Mouse (Mus musculus) urinary bladder, adult 18-20 months (tissue): ENCODE data around the gene Cdk5rap1.
"Not testable (repeated sequence)": the region's sequence is repeated elsewhere in the genome, so short reads cannot be mapped to it uniquely, and the experiment has no call there.

Experiments used
- DNase-seq, 2 experiments: peaks; one replicate each; pipeline ENCODE4 v3.0.0; 2022; ENCODE audit warnings: low spot score in 2 of 2, mixed read lengths in 2 of 2

Gene Cdk5rap1

GRCm38 (mm10) chr2:154374807-154375601 is 2.2 kb upstream of the Cdk5rap1 start:
- DNase-seq: peak in 1 of 2 experiments; percentile 24

- no peak for DNase-seq
Measured at GRCm38 (mm10) chr2:154373961-154374632, 1.3 kb upstream of the Cdk5rap1 start.

- DNase-seq: peak; percentile 80 to 92
Measured at GRCm38 (mm10) chr2:154372151-154372829, 520 bp downstream of the Cdk5rap1 start.

DNA sequence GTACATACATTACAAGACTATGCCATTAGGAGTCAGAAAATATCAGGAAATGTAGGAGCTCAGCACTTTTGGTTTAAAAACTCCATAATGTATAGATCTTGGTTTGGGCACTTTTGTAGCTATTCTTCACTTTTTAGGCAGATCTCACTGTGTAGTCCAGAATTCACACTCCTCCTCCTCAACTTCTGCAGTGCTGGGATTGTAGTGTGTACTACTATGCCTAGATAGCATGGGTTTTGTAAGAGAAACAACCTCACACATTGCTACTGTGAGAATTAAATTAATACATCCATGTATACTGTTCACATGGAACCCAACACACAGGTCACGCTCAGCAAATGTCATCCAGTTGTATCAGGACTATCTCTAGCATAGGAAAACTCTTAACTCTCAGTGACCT is 5.3 kb downstream of the Cdk5rap1 start:
- DNase-seq: no peak

DNA sequence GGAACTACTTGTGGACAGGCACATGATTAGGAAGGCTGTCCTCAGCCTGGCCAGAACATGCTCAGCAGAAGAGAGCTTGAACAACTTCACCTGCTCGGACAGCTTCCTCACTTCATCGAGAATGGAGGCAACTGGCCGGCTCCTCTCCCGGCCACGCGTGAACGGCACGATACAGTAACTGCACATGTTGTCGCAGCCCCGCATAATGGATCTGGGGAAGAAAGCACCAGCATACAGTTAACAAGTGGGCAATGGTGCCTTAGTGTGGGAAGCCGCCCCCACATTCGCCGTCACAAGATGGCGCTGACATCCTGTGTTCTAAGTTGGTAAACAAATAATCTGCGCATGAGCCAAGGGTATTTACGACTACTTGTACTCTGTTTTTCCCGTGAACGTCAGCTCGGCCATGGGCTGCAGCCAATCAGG is 18.8 kb downstream of the Cdk5rap1 start:
- DNase-seq: not testable (repeated sequence)

DNA sequence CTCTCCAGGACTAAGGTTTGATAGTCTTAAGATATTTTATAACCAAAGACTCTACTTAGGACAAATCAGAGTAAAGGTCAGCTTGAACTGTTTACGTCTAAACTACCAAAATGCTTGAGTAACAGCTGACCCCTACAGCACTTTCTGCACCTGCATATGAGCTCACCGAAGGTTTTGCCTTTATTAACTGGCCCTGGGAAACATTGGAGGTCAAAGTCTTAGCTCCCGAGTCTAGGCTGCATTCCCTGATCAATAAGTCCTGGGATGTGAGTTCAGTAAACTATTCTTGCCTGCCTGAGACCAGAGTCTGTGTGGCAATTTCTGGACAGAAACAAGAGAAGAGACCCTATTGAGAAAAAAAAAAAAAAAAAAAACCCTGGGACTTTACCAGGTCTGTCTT is 24.7 kb downstream of the Cdk5rap1 start:
- DNase-seq: no peak

DNA sequence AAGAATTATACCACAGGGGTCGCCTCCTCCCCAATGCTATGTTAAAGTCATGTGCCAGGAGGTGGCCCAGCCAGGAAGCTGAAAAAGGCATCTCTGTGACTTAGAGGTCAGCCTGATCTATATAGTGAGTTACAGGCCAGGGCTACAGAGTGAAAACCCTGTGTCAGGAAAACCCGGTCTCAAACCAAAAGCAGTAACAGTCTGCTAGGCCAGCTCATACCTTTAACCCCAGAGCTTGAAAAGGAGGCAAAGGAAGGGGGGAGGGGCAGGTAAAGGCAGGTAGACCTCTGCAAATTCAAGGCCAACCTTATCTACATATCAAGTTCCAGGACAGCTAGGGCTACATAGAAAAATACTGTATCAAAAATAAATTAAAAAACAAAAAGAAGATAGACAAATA is 33.5 kb downstream of the Cdk5rap1 start:
- DNase-seq: no peak

DNA sequence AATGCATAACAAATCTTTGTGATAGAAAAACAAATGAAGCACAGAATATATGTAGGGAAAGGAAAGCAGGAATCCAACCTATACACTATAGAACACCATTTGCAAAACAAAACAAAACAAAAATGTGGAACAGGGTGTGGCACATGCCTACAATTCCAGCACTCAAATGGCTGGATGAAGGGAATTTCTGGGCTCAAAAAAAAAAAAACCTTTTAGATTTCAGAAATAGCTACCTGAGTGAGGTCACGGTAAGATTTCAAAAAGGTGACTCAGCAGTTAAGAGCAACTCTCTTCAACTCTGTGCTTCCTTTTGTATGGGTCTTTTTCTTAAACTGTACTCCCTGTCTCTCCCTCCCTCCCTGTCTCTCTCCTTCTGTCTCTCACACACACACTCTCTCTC is 34.6 kb downstream of the Cdk5rap1 start:
- no peak for DNase-seq

DNA sequence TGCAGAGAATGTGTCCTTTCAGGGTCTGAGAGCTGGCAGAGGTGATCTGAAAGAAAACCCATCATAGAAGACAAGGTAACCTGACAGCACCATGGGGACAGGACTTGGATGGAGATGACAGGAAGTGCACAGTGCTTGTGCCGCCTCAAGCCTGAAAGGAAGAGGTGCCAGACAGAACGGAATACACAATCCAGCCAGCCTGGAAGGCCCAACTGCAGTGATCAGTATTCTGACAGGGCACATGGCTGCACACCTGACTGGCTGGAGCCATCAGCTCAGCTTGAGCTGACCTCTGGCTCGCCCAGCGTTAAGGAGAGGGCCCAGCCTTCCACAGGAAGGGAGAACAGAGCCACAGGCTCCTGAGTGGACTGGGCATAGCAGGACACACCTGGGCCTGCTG is 37.2 kb downstream of the Cdk5rap1 start:
- no peak for DNase-seq

GRCm38 (mm10) chr2:154326852-154327251 is 46.0 kb downstream of the Cdk5rap1 start:
- no peak for DNase-seq

DNA sequence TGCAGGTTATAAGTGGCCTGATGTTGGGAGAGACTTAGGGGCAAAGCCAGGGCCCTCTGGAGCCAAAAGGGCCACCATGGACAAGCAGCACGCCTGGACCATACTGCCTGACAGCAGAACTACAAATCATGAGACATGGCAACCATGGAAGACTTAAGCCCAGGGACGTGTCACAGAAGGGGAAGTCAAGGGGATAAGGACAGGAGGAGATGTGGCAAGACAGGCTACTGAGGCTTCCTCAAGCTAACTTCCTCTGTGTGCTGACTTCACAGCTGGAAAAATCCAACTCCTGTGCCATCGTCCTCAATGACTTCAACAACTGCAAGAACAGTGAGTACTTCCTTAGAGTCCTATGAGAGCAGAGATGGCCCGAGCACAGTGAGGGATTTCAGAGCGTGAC is 59.0 kb downstream of the Cdk5rap1 start:
- not testable (repeated sequence) for DNase-seq

DNA sequence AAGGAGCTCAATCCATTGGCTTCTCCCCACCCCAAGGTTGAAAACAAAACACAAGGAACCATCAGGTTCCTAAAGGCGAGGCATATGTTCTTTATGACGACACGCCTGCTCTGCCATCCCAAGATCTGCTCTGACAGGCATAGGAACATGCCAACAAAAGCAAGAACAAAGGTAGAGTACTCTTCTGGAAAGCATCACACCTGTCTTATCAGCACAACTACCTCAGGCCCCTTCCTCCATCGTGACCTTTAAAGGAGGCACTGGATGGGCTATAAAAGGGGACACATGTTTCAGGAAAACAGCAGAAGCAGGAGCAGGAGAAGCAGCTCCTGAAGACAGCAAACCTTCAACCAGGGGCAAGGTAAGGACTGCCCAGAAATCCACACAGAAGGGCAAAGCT is 65.9 kb downstream of the Cdk5rap1 start, which contains the start of gene Bpifb9b:
Gene Bpifb9b, plus strand, starts transcription at position 301 of the 400 bp plus-strand sequence.
- DNase-seq: not testable (repeated sequence)

GRCm38 (mm10) chr2:154304604-154305003 is 68.2 kb downstream of the Cdk5rap1 start:
- DNase-seq: not testable (repeated sequence)

GRCm38 (mm10) chr2:154301763-154302162 is 71.0 kb downstream of the Cdk5rap1 start:
- no peak for DNase-seq

DNA sequence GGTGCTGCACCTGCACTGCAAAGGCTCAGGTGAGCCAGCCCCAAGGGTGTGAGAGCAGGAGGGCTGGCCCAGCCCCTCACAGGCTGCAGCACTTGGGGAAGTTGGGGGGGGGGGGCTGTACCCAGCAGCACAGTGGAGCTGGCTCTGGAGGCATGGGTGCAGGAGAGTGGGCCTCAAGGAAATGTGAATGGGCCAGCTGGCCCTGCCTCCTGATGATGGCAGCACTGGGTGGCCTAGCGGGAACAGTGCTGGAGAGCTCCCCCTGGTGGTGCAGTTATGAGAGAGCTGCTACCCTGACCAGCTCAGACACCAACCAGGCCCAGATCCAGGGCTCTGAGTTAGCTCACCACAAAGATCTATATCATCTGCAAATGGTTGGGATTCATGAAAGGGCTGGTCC is 72.3 kb downstream of the Cdk5rap1 start:
- peak in 1 of 2 experiments; percentile 16 for DNase-seq

- DNase-seq: peak in 1 of 2 experiments; percentile 18
Measured at GRCm38 (mm10) chr2:154294746-154295145, 78.1 kb downstream of the Cdk5rap1 start.

- DNase-seq: no peak
Measured at GRCm38 (mm10) chr2:154292833-154293232, 80.0 kb downstream of the Cdk5rap1 start.

GRCm38 (mm10) chr2:154291866-154292265 is 80.9 kb downstream of the Cdk5rap1 start:
- not testable (repeated sequence) for DNase-seq
